Mouse (Mus musculus): ENCODE measurements around the gene Hoxa1. TPM values are rescaled to one million over a fixed set of nuclear protein-coding genes. Genes with fewer than 3 reads are reported as not detected.

The Hoxa1 gene
- total RNA-seq, 2 experiments from 2014 or later = not detected

- no peak for ATAC-seq (replicated peaks; ENCODE audit: low FRiP score, low TSS enrichment, poor library complexity, severe bottlenecking)
Measured at GRCm38 (mm10) chr6:52174968-52175751, 17.0 kb upstream of the Hoxa1 start.

- no peak for ATAC-seq (replicated peaks; ENCODE audit: low FRiP score, low TSS enrichment, poor library complexity, severe bottlenecking)
Measured at GRCm38 (mm10) chr6:52173648-52174047, 15.5 kb upstream of the Hoxa1 start.

GRCm38 (mm10) chr6:52172501-52172900 lies 14.4 kb upstream of the Hoxa1 start:
- ATAC-seq (replicated peaks; ENCODE audit: low FRiP score, low TSS enrichment, poor library complexity, severe bottlenecking) = no peak

GRCm38 (mm10) chr6:52171938-52172337 lies 13.8 kb upstream of the Hoxa1 start:
- no peak for ATAC-seq (replicated peaks; ENCODE audit: low FRiP score, low TSS enrichment, poor library complexity, severe bottlenecking)

- no peak for ATAC-seq (replicated peaks; ENCODE audit: low FRiP score, low TSS enrichment, poor library complexity, severe bottlenecking)
Measured at GRCm38 (mm10) chr6:52171331-52171730, 13.2 kb upstream of the Hoxa1 start.

- no peak for ATAC-seq (replicated peaks; ENCODE audit: low FRiP score, low TSS enrichment, poor library complexity, severe bottlenecking)
Measured at GRCm38 (mm10) chr6:52170898-52171223, 12.7 kb upstream of the Hoxa1 start.

GRCm38 (mm10) chr6:52170166-52170897 lies 12.2 kb upstream of the Hoxa1 start:
- ATAC-seq (replicated peaks; ENCODE audit: low FRiP score, low TSS enrichment, poor library complexity, severe bottlenecking) = no peak

- ATAC-seq (replicated peaks; ENCODE audit: low FRiP score, low TSS enrichment, poor library complexity, severe bottlenecking) = no peak
Measured at GRCm38 (mm10) chr6:52169499-52170165, 11.5 kb upstream of the Hoxa1 start.

GRCm38 (mm10) chr6:52168191-52169055 lies 10.3 kb upstream of the Hoxa1 start:
- no peak for ATAC-seq (replicated peaks; ENCODE audit: low FRiP score, low TSS enrichment, poor library complexity, severe bottlenecking)

- ATAC-seq (replicated peaks; ENCODE audit: low FRiP score, low TSS enrichment, poor library complexity, severe bottlenecking) = no peak
Measured at GRCm38 (mm10) chr6:52167736-52168161, 9.6 kb upstream of the Hoxa1 start.

- no peak for ATAC-seq (replicated peaks; ENCODE audit: low FRiP score, low TSS enrichment, poor library complexity, severe bottlenecking)
Measured at GRCm38 (mm10) chr6:52167176-52167575, 9.1 kb upstream of the Hoxa1 start.

- no peak for ATAC-seq (replicated peaks; ENCODE audit: low FRiP score, low TSS enrichment, poor library complexity, severe bottlenecking)
Measured at GRCm38 (mm10) chr6:52166431-52167077, 8.4 kb upstream of the Hoxa1 start.

- ATAC-seq (replicated peaks; ENCODE audit: low FRiP score, low TSS enrichment, poor library complexity, severe bottlenecking) = no peak
Measured at GRCm38 (mm10) chr6:52165441-52166370, 7.6 kb upstream of the Hoxa1 start.

GRCm38 (mm10) chr6:52164626-52165440 lies 6.7 kb upstream of the Hoxa1 start, which contains the start of gene Hoxa2:
Gene Hoxa2 (minus strand): TSS chr6:52164831.
- no peak; the same call in 1 of the 2 replicates for ATAC-seq (replicated peaks; ENCODE audit: low FRiP score, low TSS enrichment, poor library complexity, severe bottlenecking)

GRCm38 (mm10) chr6:52164051-52164625 lies 6.0 kb upstream of the Hoxa1 start:
- ATAC-seq (replicated peaks; ENCODE audit: low FRiP score, low TSS enrichment, poor library complexity, severe bottlenecking) = no peak; the same call in 1 of the 2 replicates

- ATAC-seq (replicated peaks; ENCODE audit: low FRiP score, low TSS enrichment, poor library complexity, severe bottlenecking) = no peak
Measured at GRCm38 (mm10) chr6:52163366-52164031, 5.4 kb upstream of the Hoxa1 start.

Data from megakaryocyte-erythroid progenitor cell, adult 5-6 weeks (primary cell).